Mouse (Mus musculus): Measurements from ENCODE around the gene Ric3. TPM values are rescaled to one million over a fixed set of nuclear protein-coding genes. Genes with fewer than 3 reads are reported as not detected.
A peak's percentile ranks its signal among the peaks of the same experiment; 100 is the strongest.

Ric3 gene
- polyA plus RNA-seq, 2 experiments: 3.2 to 4.7 TPM

- Histone ChIP-seq H3K9me3 (ENCODE audit: control insufficient read depth, low read length) (no peaks in the 10 kb centered on the region), H3K4me1 (ENCODE audit: control insufficient read depth, insufficient read depth, low read length) (no peaks in the 10 kb centered on the region), H3K27me3 (ENCODE audit: control insufficient read depth, insufficient read depth, low read length) (no peaks in the 10 kb centered on the region), H3K9ac (ENCODE audit: low read depth, low read length, severe bottlenecking) (no peak overlapping the region), H3K27ac (replicated peaks; ENCODE audit: low read depth, low read length) (no peak overlapping the region), H3K4me2 (replicated peaks; ENCODE audit: low read depth, low read length, severe bottlenecking) (no peak overlapping the region), H3K4me3 (replicated peaks; ENCODE audit: low read length) (no peak overlapping the region), H3K36me3 (ENCODE audit: control insufficient read depth, insufficient read depth, low read length) (no peaks in the 10 kb centered on the region)
- TF ChIP-seq POLR2A (IDR thresholded peaks at IDR 0.05; ENCODE audit: borderline replicate concordance, extremely low read depth, insufficient read depth, insufficient read length): no peak
- ATAC-seq (ENCODE audit: low FRiP score, low read depth): no peak
- no peak for DNase-seq (ENCODE audit: low spot score)
- whole genome bisulfite sequencing: 84% methylated on average over 6 of the region's 6 CpGs
Observed at GRCm38 (mm10) chr7:109029961-109030465, 53.1 kb downstream of the Ric3 start.

GRCm38 (mm10) chr7:109028204-109028603 is 54.9 kb downstream of the Ric3 start:
- H3K27me3 ChIP-seq (ENCODE audit: control insufficient read depth, insufficient read depth, low read length): no peaks in the 10 kb centered on the region
- no peaks in the 10 kb centered on the region for H3K9me3 ChIP-seq (ENCODE audit: control insufficient read depth, low read length)
- no peak for TF ChIP-seq POLR2A (IDR thresholded peaks at IDR 0.05; ENCODE audit: borderline replicate concordance, extremely low read depth, insufficient read depth, insufficient read length)
- H3K4me2 ChIP-seq (replicated peaks; ENCODE audit: low read depth, low read length, severe bottlenecking): no peak overlapping the region
- H3K36me3 ChIP-seq (ENCODE audit: control insufficient read depth, insufficient read depth, low read length): no peaks in the 10 kb centered on the region
- H3K9ac ChIP-seq (ENCODE audit: low read depth, low read length, severe bottlenecking): no peak overlapping the region
- H3K4me3 ChIP-seq (replicated peaks; ENCODE audit: low read length): no peak overlapping the region
- DNase-seq (ENCODE audit: low spot score) (peak; percentile 67), ATAC-seq (ENCODE audit: low FRiP score, low read depth) (no peak)
- H3K27ac ChIP-seq (replicated peaks; ENCODE audit: low read depth, low read length): no peak overlapping the region
- no peaks in the 10 kb centered on the region for H3K4me1 ChIP-seq (ENCODE audit: control insufficient read depth, insufficient read depth, low read length)
- WGBS: 28% methylated on average over 6 of the region's 6 CpGs

GRCm38 (mm10) chr7:109027721-109028120 is 55.4 kb downstream of the Ric3 start:
- 95% methylated on average over 7 of the region's 7 CpGs for WGBS

GRCm38 (mm10) chr7:109026976-109027375 is 56.2 kb downstream of the Ric3 start:
- Histone ChIP-seq H3K27ac (replicated peaks; ENCODE audit: low read depth, low read length) (no peak overlapping the region), H3K27me3 (ENCODE audit: control insufficient read depth, insufficient read depth, low read length) (no peaks in the 10 kb centered on the region), H3K9ac (ENCODE audit: low read depth, low read length, severe bottlenecking) (no peak overlapping the region), H3K9me3 (ENCODE audit: control insufficient read depth, low read length) (no peaks in the 10 kb centered on the region), H3K4me1 (ENCODE audit: control insufficient read depth, insufficient read depth, low read length) (no peaks in the 10 kb centered on the region), H3K4me2 (replicated peaks; ENCODE audit: low read depth, low read length, severe bottlenecking) (no peak overlapping the region), H3K4me3 (replicated peaks; ENCODE audit: low read length) (no peak overlapping the region), H3K36me3 (ENCODE audit: control insufficient read depth, insufficient read depth, low read length) (no peaks in the 10 kb centered on the region)
- DNase-seq (ENCODE audit: low spot score) (no peak), ATAC-seq (ENCODE audit: low FRiP score, low read depth) (no peak)
- TF ChIP-seq POLR2A (IDR thresholded peaks at IDR 0.05; ENCODE audit: borderline replicate concordance, extremely low read depth, insufficient read depth, insufficient read length): no peak
- WGBS: 86% methylated on average over 9 of the region's 9 CpGs

More at GRCm38 (mm10) chr7:109027721-109028120, 55.4 kb downstream of the Ric3 start:
- Histone ChIP-seq H3K27me3 (ENCODE audit: control insufficient read depth, insufficient read depth, low read length) (no peaks in the 10 kb centered on the region), H3K27ac (replicated peaks; ENCODE audit: low read depth, low read length) (no peak overlapping the region), H3K9ac (ENCODE audit: low read depth, low read length, severe bottlenecking) (no peak overlapping the region), H3K36me3 (ENCODE audit: control insufficient read depth, insufficient read depth, low read length) (no peaks in the 10 kb centered on the region), H3K9me3 (ENCODE audit: control insufficient read depth, low read length) (no peaks in the 10 kb centered on the region), H3K4me3 (replicated peaks; ENCODE audit: low read length) (no peak overlapping the region), H3K4me1 (ENCODE audit: control insufficient read depth, insufficient read depth, low read length) (no peaks in the 10 kb centered on the region), H3K4me2 (replicated peaks; ENCODE audit: low read depth, low read length, severe bottlenecking) (no peak overlapping the region)
- no peak for TF ChIP-seq POLR2A (IDR thresholded peaks at IDR 0.05; ENCODE audit: borderline replicate concordance, extremely low read depth, insufficient read depth, insufficient read length)
- no peak for ATAC-seq (ENCODE audit: low FRiP score, low read depth)
- no peak for DNase-seq (ENCODE audit: low spot score)

- no peak overlapping the region for H3K9ac ChIP-seq (ENCODE audit: low read depth, low read length, severe bottlenecking)
- DNase-seq (ENCODE audit: low spot score) (no peak), ATAC-seq (ENCODE audit: low FRiP score, low read depth) (no peak)
- no peaks in the 10 kb centered on the region for H3K4me1 ChIP-seq (ENCODE audit: control insufficient read depth, insufficient read depth, low read length)
- no peak overlapping the region for H3K4me3 ChIP-seq (replicated peaks; ENCODE audit: low read length)
- no peak overlapping the region for H3K27ac ChIP-seq (replicated peaks; ENCODE audit: low read depth, low read length)
- no peaks in the 10 kb centered on the region for H3K9me3 ChIP-seq (ENCODE audit: control insufficient read depth, low read length)
- H3K36me3 ChIP-seq (ENCODE audit: control insufficient read depth, insufficient read depth, low read length): no peaks in the 10 kb centered on the region
- no peaks in the 10 kb centered on the region for H3K27me3 ChIP-seq (ENCODE audit: control insufficient read depth, insufficient read depth, low read length)
- no peak overlapping the region for H3K4me2 ChIP-seq (replicated peaks; ENCODE audit: low read depth, low read length, severe bottlenecking)
- 84% methylated on average over 7 of the region's 7 CpGs for WGBS
- TF ChIP-seq POLR2A (IDR thresholded peaks at IDR 0.05; ENCODE audit: borderline replicate concordance, extremely low read depth, insufficient read depth, insufficient read length): no peak
Observed at GRCm38 (mm10) chr7:109025743-109026142, 57.4 kb downstream of the Ric3 start.

- 16% methylated on average over 3 of the region's 3 CpGs for WGBS
- Histone ChIP-seq H3K9me3 (ENCODE audit: control insufficient read depth, low read length) (no peaks in the 10 kb centered on the region), H3K27ac (replicated peaks; ENCODE audit: low read depth, low read length) (no peak overlapping the region), H3K27me3 (ENCODE audit: control insufficient read depth, insufficient read depth, low read length) (no peaks in the 10 kb centered on the region), H3K4me2 (replicated peaks; ENCODE audit: low read depth, low read length, severe bottlenecking) (no peak overlapping the region), H3K9ac (ENCODE audit: low read depth, low read length, severe bottlenecking) (no peak overlapping the region), H3K4me1 (ENCODE audit: control insufficient read depth, insufficient read depth, low read length) (no peaks in the 10 kb centered on the region), H3K36me3 (ENCODE audit: control insufficient read depth, insufficient read depth, low read length) (no peaks in the 10 kb centered on the region), H3K4me3 (replicated peaks; ENCODE audit: low read length) (no peak overlapping the region)
- DNase-seq (ENCODE audit: low spot score): peak; percentile 70
- TF ChIP-seq POLR2A (IDR thresholded peaks at IDR 0.05; ENCODE audit: borderline replicate concordance, extremely low read depth, insufficient read depth, insufficient read length): no peak
- no peak for ATAC-seq (ENCODE audit: low FRiP score, low read depth)
Observed at GRCm38 (mm10) chr7:109021428-109021827, 61.7 kb downstream of the Ric3 start.

Measured in limb, embryonic 14.5 days (tissue).